Mouse (Mus musculus): Measurements from ENCODE around the gene Dars2.
"Not testable (repeated sequence)": the region's sequence is repeated elsewhere in the genome, so short reads cannot be mapped to it uniquely, and the experiment has no call there.

Gene Dars2

DNA sequence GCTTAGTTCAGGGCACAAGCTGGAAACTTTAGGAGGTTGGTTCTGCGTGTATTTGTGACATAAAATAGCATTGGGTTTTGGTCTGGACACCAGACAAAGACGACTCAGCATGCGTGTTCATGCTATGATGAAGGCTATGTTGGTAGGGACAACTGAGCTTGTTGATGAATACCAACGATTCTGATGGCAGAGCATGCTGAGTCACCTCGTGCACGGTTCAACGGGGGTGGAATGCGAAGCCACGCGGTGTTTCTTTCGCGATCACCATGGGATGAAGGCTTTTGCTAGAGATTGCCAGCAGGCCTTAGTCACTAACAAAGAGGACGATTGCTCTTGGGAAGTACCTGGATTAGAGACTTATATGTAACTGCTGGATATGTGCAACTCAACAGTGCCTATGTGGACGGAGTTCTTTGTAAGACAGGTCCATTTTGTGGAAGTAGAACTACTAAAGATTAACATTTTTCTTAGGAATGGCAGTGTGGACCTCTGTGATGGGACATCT lies 35.1 kb downstream of the Dars2 start:
- DNase-seq (ENCODE audit: low spot score) = no peak

DNA sequence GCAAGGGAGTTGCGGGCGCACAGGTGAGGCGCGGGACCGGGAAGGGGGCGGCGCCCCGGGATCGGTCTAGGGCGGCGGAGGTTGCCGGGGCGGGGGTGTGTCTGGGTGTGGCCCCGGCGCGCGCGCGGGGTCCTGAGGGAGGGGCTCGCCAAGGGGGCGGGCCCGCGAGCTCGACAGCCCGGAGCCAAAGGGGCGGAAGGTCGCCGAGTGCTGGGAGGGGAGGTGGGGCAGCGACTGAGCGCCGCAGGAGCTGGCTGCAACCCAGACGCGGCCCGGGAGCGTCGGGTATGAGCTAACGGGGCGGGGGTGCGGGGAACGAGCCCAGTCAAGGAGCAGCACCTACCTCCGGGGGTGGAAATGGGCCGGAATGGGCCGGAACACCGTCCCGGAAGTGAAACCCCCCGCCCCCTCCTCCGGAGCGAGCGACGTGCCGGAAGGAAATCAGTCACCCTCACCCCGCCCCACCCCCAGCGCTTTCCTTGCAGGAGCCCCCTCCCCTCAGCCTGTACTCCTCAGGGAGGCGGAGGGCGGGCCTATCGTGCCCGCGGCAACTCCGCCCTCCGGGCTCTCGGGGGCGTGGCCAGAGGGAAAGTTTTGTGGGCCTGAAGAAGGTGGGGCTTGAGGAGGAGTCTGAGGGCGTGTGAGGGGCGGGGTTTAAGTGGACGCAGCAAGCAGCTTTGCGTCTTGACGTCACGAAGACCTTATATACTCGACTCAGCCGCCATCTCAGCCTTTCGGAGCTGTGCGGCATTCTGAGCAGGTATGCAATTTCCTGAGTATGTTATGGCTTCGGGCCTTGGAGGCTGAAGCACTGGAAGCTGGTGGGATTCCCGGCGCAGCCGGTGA lies 35.8 kb downstream of the Dars2 start, which contains the start of gene Zbtb37:
Gene Zbtb37, minus strand, starts transcription at position 415 of the 846 bp plus-strand sequence.
- DNase-seq (ENCODE audit: low spot score) = peak; percentile 99

DNA sequence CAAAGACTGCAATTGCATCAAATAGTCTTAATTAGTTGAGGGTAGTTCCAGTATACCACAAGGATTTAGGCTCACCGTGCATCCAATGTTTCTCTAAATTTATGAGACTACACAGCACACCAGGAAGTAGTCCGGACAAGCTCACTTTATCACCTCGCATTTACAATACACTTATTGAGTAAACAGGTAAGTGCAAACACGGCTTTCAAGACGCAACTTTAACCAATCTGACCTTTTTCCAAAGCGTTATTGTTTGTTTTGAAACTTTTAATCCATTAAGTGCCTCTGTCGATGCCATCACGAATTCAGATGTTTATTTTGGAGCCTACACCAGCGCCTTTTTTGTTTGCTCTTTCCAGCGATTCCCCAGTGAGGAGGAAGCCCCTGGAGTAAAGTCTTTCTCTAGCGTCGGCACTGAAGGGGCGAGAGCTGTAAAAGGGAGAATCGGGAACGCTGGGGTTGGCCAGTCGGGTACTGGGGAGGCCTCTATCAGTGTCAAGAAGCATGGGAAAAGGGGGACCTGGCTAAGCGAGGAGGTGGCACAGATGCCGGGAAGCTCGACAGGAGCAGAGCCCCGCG lies 36.5 kb downstream of the Dars2 start:
- DNase-seq (ENCODE audit: low spot score) = no peak

DNA sequence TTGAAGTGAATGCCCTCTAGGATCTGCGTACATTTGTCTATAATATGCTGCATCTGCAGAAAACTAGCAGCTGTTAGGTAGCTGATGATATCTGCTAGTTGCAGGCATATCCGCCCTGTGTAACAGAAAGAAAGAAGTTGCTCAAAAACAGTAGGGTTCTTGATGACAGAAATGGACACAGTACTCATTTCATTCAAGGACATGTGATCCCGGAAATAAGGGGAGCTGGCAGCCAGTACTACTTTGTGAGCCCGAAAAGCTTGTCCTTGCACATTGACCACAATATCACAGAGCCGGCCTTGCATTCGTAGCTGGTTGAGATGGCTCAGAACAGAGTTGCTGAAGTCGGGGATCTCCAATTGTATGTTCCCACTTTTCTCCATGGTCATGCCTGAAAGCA lies 38.1 kb downstream of the Dars2 start:
- DNase-seq (ENCODE audit: low spot score) = peak; percentile 58

DNA sequence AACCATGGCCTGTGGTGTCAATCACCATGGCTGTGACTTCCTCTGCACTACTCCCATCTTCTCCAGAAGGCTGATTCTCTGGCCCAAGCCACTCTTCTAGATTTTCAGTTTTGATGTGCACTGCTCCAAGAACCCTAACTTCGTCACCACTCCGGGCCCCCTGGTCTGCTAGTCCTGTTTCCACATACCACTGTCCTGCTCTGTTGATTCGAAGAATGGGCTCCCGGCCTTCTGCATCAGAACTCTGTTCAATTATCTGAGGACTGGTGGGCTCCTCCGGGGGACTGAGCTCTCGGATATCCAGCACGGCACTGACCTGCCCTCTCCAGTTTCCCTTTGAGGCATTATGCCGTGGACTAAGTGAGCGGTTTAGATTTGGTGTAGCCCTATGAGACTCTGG lies 38.6 kb downstream of the Dars2 start:
- DNase-seq (ENCODE audit: low spot score) = no peak

DNA sequence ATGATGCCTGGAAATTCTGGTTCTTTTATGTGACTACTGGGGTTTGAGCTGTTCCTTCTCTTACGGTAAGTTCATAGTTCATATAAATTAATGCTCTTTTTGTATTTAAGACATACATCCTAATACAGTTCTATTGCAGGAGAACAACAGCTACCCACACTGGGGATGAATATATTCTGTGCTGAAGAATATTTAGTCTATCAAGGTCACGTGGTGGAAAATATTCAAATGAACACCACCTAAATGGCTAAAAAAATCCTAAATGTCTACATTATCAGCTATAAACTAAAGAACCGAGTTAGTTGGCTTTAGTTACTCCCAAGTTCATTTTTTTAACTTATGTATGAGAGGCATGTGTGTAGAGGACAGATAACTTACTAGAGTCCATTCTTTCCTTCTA lies 40.4 kb downstream of the Dars2 start:
- DNase-seq (ENCODE audit: low spot score) = no peak

DNA sequence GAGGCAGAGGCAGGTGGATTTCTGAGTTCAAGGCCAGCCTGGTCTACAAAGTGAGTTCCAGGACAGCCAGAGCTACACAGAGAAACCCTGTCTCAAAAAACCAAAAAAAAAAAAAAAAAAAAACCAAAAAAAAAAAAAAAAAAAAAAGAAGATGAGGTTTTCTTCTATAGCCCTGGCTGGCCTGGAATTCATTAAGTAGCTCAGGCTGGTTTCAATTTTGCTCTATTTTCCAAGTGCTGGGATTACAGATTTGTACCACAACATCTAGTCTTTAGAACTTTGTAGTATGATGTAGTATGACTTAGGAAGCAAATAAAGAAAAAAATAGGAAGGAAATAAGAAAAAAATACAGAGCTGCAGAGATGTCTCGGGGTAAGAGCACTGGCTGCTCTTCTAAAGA lies 42.0 kb downstream of the Dars2 start:
- not testable (repeated sequence) for DNase-seq (ENCODE audit: low spot score)

DNA sequence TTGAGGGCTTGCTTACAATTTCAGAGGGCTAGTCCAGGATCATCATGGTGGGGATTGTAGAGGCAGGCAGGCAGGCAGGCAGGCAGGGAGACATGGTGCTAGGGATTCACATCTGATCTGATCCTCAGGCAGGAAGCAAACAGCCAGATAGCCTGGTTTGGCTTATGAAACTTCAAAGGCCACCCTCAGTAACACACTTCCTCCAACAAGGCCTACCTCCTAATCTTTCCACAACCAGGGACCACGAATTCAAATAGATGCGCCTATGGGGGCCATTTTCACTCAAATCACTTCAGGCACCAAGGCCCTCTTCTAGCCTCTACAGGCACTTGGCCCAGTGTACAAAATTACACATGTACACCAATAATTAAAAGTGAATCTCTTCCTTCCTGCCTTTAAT lies 43.3 kb downstream of the Dars2 start:
- DNase-seq (ENCODE audit: low spot score) = no peak

DNA sequence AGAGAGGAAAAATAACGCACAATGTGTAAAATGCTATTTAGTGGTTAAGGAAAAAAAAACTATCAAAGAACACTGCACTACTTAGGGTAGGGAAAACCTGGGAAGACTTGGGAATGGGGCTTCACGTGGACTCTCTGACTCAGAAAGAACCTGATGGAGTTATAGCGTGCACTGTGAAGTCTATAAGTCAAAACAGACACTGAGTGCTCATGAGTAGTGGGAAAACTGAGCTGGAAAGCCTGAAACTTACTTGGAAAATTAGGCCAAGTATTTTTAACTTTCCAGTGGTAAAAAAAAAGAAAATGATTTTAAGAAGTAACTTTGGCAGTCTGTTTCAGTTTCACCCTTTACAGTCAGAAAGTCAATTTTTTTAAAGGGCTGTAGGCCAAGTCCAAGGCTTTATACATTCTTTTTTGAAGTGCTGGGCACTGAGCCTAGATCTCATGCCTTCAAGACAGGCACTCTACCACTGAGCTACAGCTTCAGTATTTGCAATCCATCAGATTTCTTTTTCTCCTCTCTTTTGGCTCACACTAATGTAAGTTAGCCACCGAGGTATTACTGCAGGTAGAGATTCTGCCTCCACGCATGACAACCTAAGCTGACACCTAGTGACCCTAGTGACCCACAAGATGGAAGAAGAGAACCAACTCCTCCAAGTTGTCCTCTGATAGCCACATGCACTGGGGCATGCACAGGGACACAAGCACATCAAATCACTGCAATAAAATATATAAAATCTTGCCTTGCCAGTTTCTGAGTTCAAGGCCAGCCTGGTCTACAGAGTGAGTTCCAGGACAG lies 44.8 kb downstream of the Dars2 start:
- DNase-seq (ENCODE audit: low spot score) = no peak

DNA sequence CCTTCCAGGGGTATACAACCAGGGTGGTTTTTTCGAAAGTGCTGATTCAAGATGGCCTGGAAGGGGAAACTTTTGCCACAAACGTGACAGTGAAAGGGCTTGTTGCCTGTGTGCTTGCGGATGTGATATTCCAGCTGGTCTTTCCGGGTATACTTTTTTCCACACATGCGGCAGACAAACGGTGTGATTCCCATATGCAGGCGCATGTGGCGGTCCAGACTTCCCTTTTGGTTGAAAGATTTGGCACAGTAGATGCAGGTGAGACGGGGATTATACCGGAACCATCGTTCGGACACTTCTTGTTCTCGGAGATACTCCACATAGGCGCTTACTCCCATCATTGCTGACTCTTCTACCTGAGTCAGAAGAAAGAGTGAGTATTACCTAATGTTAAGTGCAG lies 50.4 kb downstream of the Dars2 start:
- no peak for DNase-seq (ENCODE audit: low spot score)

DNA sequence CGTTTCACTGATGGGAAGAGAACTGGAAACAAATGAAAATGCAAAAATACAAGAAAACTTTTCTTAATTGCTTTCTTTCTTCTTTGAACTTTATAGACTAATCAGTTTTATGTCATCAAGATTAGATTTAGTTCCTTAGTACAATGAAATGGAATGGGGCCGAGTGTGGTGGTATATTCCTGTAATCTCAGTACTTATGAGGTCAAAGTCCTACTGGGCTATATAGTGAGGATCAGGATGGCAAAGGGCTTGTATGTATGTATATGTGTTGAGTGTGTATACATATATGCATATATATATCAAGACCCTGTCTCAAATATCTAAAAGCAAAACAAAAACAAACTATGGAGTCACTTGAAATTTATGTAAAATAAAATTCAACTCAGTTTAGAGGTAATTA lies 54.1 kb downstream of the Dars2 start:
- DNase-seq (ENCODE audit: low spot score) = no peak

DNA sequence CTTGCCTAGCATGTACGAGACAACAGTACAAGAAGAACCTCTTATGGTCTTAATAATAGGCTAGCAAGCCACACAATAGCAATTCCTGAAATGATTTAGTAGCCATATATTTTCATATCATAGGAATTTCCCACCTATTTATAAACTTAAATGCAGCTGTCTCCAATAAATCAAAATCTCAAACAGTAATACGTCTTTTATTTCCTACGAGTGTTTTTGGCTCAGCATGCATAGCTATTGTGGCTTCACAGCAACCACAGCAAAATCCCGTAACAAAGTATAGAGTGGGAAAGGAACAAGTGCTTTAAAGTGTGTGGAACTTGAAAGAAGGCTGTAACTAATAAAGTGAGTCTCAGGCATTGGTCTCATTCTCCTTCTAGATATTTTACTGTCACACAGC lies 60.0 kb downstream of the Dars2 start:
- DNase-seq (ENCODE audit: low spot score) = no peak

DNA sequence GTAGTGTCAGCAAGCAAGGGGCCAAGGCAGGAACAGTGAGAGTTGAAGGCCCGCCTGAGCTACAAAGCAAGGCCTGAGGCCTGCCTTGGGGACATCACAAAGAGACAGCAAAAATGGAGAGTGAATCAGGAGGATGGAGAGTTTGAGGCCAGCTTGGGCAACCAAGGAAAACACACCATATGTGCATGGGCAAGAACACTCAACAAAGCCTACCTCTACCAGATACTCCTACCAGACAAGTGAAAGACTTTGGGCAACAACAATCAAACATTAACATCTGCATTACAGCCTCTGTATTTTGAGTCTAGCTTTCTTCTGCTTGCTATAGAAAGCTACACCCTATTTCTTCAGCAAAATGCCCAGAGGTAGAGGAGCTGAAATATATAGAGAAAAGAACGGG lies 62.4 kb downstream of the Dars2 start:
- no peak for DNase-seq (ENCODE audit: low spot score)

DNA sequence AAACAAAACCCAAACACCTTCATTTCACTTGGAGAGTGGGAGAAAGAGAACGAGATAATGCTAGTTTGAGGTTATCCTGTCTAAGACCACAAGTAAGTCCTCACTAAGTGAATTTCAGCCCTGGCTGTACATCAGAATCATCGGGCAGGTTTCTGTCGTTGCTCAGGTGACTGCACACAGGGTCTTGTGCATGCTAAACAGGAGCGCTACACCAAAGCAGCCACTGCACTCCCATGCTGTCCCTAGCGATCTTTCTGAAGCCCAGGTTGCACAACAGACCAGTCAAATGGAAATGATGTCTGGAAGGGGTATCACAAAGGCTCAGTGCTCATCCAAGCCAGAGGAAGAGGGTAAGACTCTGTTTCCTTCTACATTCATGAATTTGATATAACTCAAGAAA lies 64.0 kb downstream of the Dars2 start:
- no peak for DNase-seq (ENCODE audit: low spot score)

DNA sequence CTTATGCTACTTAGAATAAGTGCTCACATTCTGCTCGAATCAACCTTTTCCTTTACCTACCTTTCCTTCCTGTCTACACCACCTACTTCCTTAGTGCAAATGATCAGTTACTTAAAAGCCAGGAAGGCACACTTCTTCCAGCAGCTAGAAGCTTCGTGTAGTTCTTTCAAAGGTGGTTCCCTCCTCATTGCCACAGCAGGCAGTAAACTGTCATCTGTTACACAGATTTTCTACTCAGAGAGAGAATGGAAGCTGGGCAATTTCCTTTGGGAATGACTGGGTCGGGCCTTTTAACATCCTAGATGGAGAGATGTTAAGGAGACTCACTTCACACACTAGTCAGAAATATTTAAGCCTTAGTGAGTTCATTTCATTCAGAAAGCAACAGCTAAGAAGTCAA lies 64.9 kb downstream of the Dars2 start:
- DNase-seq (ENCODE audit: low spot score) = no peak

DNA sequence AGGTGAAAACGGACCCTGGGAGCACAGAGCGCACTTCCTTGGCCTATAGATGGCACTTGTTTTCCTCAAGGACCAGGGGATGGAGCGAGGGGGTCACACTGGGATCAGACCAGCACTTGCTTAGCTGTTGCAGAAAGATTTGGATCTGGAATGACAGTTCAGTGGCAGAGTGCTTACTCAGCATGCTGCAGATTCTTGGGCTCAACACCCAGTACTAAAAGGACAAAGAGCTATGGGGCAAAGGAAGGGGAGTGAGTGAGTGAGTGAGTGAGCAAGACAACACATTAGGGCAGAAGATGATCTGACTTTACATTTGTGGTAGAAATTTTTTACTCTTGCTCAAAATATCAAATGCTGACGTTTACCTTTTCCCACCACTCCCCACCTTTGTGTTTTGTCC lies 65.5 kb downstream of the Dars2 start:
- DNase-seq (ENCODE audit: low spot score) = no peak

DNA sequence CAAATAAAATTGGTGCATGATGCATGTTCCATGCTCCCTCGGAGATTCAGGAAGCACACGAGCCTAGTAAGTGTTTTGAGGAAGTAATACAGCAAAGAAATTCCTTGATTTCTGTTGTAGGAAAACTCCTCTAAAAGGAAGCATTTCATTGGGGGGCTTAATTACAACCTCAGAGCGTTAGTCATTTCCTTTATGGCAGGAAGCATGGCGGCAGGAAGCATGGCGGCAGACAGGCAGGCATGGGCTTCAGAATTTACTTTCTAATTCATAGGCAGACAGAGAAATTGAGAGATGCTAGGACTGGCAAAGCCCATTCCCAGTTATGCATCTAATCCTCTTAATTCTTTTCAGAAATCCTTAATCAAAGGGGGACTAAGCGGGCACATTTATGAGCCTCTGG lies 76.6 kb downstream of the Dars2 start:
- no peak for DNase-seq (ENCODE audit: low spot score)
